Mouse (Mus musculus) neural tube, embryonic 13.5 days (tissue): ENCODE data around the gene Tnfsf10. TPM values are rescaled to one million over a fixed set of nuclear protein-coding genes. Genes with fewer than 3 reads are reported as not detected.

Source experiments
- ATAC-seq: fragments of 200-750 bp; cut with Nextera tagmentation; 2 replicates; pipeline ENCODE4 v1.8.0; 2017; ENCODE audit warnings: low read depth, mild to moderate bottlenecking, moderate TSS enrichment, moderate library complexity
- H3K27ac ChIP-seq: fragments of 300-500 bp; sonication (generic); replicated peaks from 2 replicates; pipeline ENCODE4 v1.5.1; 2015; ENCODE audit warnings: moderate library complexity, mild to moderate bottlenecking, inconsistent platforms
- H3K27me3 ChIP-seq: fragments of 300-500 bp; sonication (generic); 2 replicates; pipeline ENCODE4 v1.6.1; 2015; ENCODE audit warnings: mild to moderate bottlenecking, inconsistent platforms
- H3K36me3 ChIP-seq: fragments of 300-500 bp; sonication (generic); 2 replicates; pipeline ENCODE4 v1.6.1; 2015; ENCODE audit warnings: mild to moderate bottlenecking, inconsistent platforms
- H3K4me1 ChIP-seq: fragments of 300-500 bp; sonication (generic); replicated peaks from 2 replicates; pipeline ENCODE4 v1.6.1; 2015; ENCODE audit warnings: inconsistent platforms
- H3K4me2 ChIP-seq: fragments of 300-500 bp; sonication (generic); 2 replicates; pipeline ENCODE4 v1.6.1; 2015; ENCODE audit warnings: inconsistent platforms, mild to moderate bottlenecking, moderate library complexity
- H3K4me3 ChIP-seq: fragments of 300-500 bp; sonication (generic); 2 replicates; pipeline ENCODE4 v1.5.1; 2015; ENCODE audit warnings: mild to moderate bottlenecking, inconsistent platforms
- H3K9ac ChIP-seq: fragments of 300-500 bp; sonication (generic); 2 replicates; pipeline ENCODE4 v1.6.1; 2015; ENCODE audit warnings: moderate library complexity, mild to moderate bottlenecking, inconsistent platforms
- H3K9me3 ChIP-seq: fragments of 300-500 bp; sonication (generic); 2 replicates; pipeline ENCODE4 v1.6.1; 2016; ENCODE audit warnings: inconsistent platforms
- WGBS: fragments of 180-500 bp; shearing (Covaris S2); methylation state at CpG from one replicate; pipeline ENCODE4 v1.1.7; 2015; 5-methylcytosine and 5-hydroxymethylcytosine counted together
- polyA plus RNA-seq: library from polyadenylated mRNA; unstranded; fragments of >200 nt; fragmentation: Nextera tagmentation; extraction: Ambion mirVana; gene quantifications from 2 replicates; pipeline ENCODE4 v1.2.1, GENCODE M21; 2015

Gene Tnfsf10
- polyA plus RNA-seq, 1 experiment from 2014 or later, result not detected

DNA sequence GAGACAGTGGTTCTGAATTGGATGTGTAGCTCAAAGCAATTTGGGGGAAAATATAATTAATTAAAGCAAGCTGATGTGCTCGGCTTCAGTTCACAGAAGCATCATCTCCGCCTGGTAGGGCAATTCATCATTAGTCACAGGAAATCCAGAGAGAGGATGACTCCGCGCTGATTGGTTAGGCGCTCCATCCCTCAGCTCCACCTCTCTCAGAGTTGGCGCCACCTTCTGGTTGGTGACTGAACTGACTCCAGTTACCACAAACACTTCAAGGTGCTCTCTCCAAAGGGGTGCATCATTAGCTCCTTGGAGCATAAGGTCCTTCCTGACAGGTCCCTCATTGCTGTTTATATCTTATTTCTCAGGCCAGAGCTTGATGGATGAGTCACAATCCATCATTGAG, 28.7 kb downstream of the Tnfsf10 start:
- no peak for ATAC-seq
- H3K4me2 ChIP-seq, result no peak overlapping the region
- H3K27me3 ChIP-seq, result no peaks in the 10 kb centered on the region
- H3K36me3 ChIP-seq, result no peaks in the 10 kb centered on the region
- H3K4me3 ChIP-seq, result no peak overlapping the region
- WGBS, result 43% methylated on average over 6 of the region's 6 CpGs
- no peaks in the 10 kb centered on the region for H3K4me1 ChIP-seq
- H3K27ac ChIP-seq, result no peak overlapping the region
- H3K9ac ChIP-seq, result no peak overlapping the region
- no peaks in the 10 kb centered on the region for H3K9me3 ChIP-seq

DNA sequence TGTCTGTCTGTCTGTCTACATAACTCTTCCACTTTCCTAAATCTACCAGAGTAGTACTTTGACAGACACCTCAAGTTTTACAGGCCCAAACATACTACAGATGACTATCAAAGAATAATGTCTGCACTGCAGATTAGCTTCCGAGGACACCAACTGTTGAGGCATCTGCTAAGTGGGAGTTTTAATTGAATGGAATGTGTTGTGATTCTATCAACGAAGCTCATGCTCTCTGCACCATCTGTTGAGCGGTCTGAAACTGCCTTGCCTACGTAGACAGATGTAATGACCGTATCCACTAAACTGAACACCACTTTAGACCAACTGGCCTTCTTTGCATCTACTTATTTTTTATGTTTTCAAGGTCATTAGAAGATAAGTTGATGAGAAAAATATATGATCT, 31.6 kb downstream of the Tnfsf10 start:
- Histone ChIP-seq H3K27me3 (no peaks in the 10 kb centered on the region), H3K27ac (no peak overlapping the region), H3K9me3 (no peaks in the 10 kb centered on the region), H3K4me2 (no peak overlapping the region), H3K36me3 (no peaks in the 10 kb centered on the region), H3K4me3 (no peak overlapping the region), H3K9ac (no peak overlapping the region), H3K4me1 (peaks cover 11% of the 10 kb centered on the region; the same call in 1 of the 2 replicates)
- WGBS, result 60% methylated on average over 5 of the region's 5 CpGs
- no peak for ATAC-seq

DNA sequence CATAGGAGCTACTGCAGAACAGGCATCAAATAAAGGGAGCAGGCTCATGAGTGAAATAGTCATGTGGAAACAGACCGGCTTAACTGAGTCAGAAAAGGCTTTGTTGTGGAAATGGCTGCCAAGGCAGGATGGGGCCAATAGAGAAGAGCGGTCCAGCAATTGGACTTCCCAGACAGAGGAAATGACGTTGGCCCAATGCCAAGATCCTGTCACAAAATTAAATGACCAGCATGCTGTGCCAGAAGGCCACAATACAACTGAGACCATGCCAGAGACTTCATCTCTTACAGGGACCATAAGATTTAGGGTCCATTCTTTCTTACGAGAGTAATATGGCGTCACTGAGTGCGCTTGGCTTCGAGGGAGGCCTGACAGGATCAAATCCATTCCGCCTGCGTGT, 34.3 kb downstream of the Tnfsf10 start:
- H3K4me3 ChIP-seq, result no peak overlapping the region
- H3K4me2 ChIP-seq, result no peak overlapping the region
- no peak overlapping the region for H3K27ac ChIP-seq
- WGBS, result 32% methylated on average over 9 of the region's 9 CpGs
- H3K9me3 ChIP-seq, result no peaks in the 10 kb centered on the region
- H3K36me3 ChIP-seq, result no peaks in the 10 kb centered on the region
- peaks cover 11% of the 10 kb centered on the region; the same call in 1 of the 2 replicates for H3K4me1 ChIP-seq
- H3K27me3 ChIP-seq, result no peaks in the 10 kb centered on the region
- H3K9ac ChIP-seq, result no peak overlapping the region
- ATAC-seq, result peak; percentile 91

- Histone ChIP-seq H3K4me2 (no peak overlapping the region), H3K9me3 (no peaks in the 10 kb centered on the region), H3K9ac (no peak overlapping the region), H3K36me3 (no peaks in the 10 kb centered on the region), H3K4me1 (no peaks in the 10 kb centered on the region), H3K27me3 (no peaks in the 10 kb centered on the region), H3K4me3 (no peak overlapping the region), H3K27ac (no peak overlapping the region)
- ATAC-seq, result no peak
- WGBS, result 85% methylated on average over 2 of the region's 2 CpGs
Measured at GRCm38 (mm10) chr3:27359100-27359720, 42.4 kb downstream of the Tnfsf10 start.

DNA sequence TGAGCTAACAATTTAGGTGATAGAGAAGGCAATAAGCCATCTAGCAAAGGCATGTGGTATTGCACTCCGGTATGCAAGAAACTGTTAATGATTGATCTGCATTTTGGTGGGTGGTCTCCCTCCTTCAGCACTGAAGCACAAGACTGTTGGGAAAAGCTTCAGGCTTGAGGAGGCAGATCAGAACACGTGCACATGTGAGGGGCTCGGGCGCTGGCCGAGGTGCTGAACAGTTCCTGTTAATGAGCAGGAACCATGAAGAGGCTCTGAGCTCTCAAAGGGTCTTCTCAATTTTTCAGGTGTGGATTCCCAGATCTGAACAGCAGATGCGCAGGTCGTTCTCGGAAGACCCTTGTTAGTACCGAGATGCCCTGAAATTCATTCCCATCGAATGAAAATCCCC, 53.3 kb downstream of the Tnfsf10 start:
- no peak for ATAC-seq

DNA sequence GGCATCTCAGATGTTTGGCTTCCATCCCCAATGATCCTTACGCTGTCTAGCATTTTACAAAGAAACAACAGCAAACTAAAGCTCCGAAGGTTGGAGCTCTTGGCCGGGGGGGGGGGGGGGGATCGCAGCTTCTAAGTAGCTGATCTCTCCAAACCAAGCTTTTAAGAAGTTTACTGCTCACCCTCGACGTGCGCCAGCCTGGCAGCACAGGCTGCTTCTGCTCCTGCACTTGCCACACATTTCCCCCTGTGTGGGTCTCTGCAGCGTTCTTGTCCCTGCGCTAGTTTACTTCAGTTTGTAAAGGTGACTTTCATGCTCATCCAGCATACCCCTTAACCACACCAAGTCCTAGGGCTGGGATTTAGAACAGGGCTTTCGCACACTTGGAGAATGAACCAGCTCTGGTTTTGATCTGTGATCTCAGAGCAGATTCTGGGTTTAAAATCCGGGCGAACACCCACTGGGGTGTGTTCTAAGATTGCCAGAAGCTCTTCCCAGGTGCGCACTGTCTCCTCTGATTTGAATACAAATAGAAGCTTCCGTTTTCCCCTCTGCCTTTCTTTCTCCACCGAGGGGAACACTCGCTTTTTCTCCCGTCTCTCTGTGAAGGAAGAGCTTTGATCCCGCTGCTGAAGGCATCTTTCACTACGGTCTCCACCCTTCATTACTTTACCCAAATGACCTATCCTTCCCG, 53.9 kb downstream of the Tnfsf10 start:
- no peak for ATAC-seq
- Histone ChIP-seq H3K27me3 (peaks cover 66% of the 10 kb centered on the region), H3K4me2 (peak overlapping the region; percentile 85), H3K9me3 (no peaks in the 10 kb centered on the region), H3K9ac (peak overlapping the region; percentile 61), H3K4me1 (peaks cover 22% of the 10 kb centered on the region), H3K4me3 (peak overlapping the region; percentile 42), H3K36me3 (no peaks in the 10 kb centered on the region), H3K27ac (no peak overlapping the region)
- 2% methylated on average over 20 of the region's 20 CpGs for WGBS

More for the DNA sequence above, 53.3 kb downstream of the Tnfsf10 start:
- peaks cover 22% of the 10 kb centered on the region for H3K4me1 ChIP-seq
- no peaks in the 10 kb centered on the region for H3K36me3 ChIP-seq
- H3K4me3 ChIP-seq, result no peak overlapping the region
- peaks cover 63% of the 10 kb centered on the region for H3K27me3 ChIP-seq
- H3K9me3 ChIP-seq, result no peaks in the 10 kb centered on the region
- H3K4me2 ChIP-seq, result peak overlapping the region; percentile 3; the same call in 1 of the 2 replicates
- WGBS, result 6% methylated on average over 10 of the region's 10 CpGs
- no peak overlapping the region for H3K27ac ChIP-seq
- no peak overlapping the region for H3K9ac ChIP-seq

GRCm38 (mm10) chr3:27371276-27371621, 54.4 kb downstream of the Tnfsf10 start, which contains the start of gene Ghsr:
TSS of gene Ghsr (plus strand) at chr3:27371351.
- 2% methylated on average over 19 of the region's 19 CpGs for WGBS

GRCm38 (mm10) chr3:27371725-27372650, 55.2 kb downstream of the Tnfsf10 start:
- peak overlapping the region; percentile 42 for H3K4me3 ChIP-seq
- H3K27me3 ChIP-seq, result peaks cover 64% of the 10 kb centered on the region
- no peak overlapping the region for H3K27ac ChIP-seq
- H3K4me1 ChIP-seq, result peaks cover 22% of the 10 kb centered on the region
- H3K36me3 ChIP-seq, result no peaks in the 10 kb centered on the region
- H3K9ac ChIP-seq, result peak overlapping the region; percentile 61
- peak overlapping the region; percentile 85 for H3K4me2 ChIP-seq
- ATAC-seq, result peak; percentile 68
- no peaks in the 10 kb centered on the region for H3K9me3 ChIP-seq
- 2% methylated on average over 77 of the region's 77 CpGs for WGBS

More at GRCm38 (mm10) chr3:27371276-27371621, 54.4 kb downstream of the Tnfsf10 start, which contains the start of gene Ghsr:
- Histone ChIP-seq H3K4me2 (peak within 1 kb of the TSS; percentile 85), H3K9me3 (no peaks in the 10 kb centered on the region), H3K27me3 (peaks cover 66% of the 10 kb centered on the region), H3K4me1 (peaks cover 22% of the 10 kb centered on the region), H3K9ac (peak within 1 kb of the TSS; percentile 61), H3K4me3 (peak within 1 kb of the TSS; percentile 42), H3K27ac (no peak within 1 kb of the TSS), H3K36me3 (no peaks in the 10 kb centered on the region)
- peak; percentile 69 for ATAC-seq

DNA sequence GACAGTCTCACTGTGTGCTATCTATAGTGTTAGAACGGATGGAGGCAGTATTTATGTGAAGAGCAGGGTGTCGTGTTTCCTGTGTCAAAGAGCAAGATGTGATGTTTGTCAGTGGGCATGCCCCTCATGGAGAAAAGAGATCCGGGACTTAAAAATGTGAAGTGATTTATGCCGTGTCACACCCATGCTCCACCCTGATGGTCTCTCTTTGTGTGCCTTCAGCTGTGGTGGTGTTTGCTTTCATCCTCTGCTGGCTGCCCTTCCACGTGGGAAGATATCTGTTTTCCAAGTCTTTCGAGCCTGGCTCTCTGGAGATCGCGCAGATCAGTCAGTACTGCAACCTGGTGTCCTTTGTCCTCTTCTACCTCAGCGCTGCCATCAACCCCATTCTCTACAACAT, 57.6 kb downstream of the Tnfsf10 start:
- H3K27ac ChIP-seq, result no peak overlapping the region
- H3K4me1 ChIP-seq, result peaks cover 22% of the 10 kb centered on the region
- ATAC-seq, result no peak
- no peaks in the 10 kb centered on the region for H3K9me3 ChIP-seq
- no peak overlapping the region for H3K4me2 ChIP-seq
- H3K4me3 ChIP-seq, result no peak overlapping the region
- no peak overlapping the region for H3K9ac ChIP-seq
- H3K27me3 ChIP-seq, result peaks cover 59% of the 10 kb centered on the region
- 47% methylated on average over 9 of the region's 9 CpGs for WGBS
- no peaks in the 10 kb centered on the region for H3K36me3 ChIP-seq

GRCm38 (mm10) chr3:27377935-27378334, 61.1 kb downstream of the Tnfsf10 start:
- no peak overlapping the region for H3K9ac ChIP-seq
- ATAC-seq, result no peak
- no peak overlapping the region for H3K27ac ChIP-seq
- H3K36me3 ChIP-seq, result no peaks in the 10 kb centered on the region
- no peaks in the 10 kb centered on the region for H3K4me1 ChIP-seq
- no peak overlapping the region for H3K4me2 ChIP-seq
- no peaks in the 10 kb centered on the region for H3K9me3 ChIP-seq
- no peak overlapping the region for H3K4me3 ChIP-seq
- 85% methylated on average over 4 of the region's 4 CpGs for WGBS
- peaks cover 24% of the 10 kb centered on the region for H3K27me3 ChIP-seq

DNA sequence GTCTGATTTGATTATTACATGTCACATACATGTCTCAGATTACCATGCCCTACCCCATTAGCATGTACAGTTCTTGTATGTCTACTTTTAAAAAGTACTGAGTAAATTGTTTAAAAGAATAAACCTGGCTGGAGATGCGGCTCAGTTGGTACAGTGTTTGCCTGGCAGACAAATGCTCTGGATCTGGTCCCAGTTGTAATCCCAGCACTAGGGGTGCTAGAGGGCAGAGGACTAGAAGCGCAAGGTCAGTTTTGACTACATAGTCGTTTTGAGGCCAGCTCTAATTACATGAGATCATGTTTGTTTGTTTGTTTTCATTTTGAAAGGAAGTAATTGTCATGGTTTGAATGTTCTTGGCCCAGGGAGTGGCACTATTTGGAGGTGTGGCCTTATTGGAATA, 68.0 kb downstream of the Tnfsf10 start:
- Histone ChIP-seq H3K4me2 (no peak overlapping the region), H3K27me3 (no peaks in the 10 kb centered on the region), H3K4me3 (no peak overlapping the region), H3K9me3 (no peaks in the 10 kb centered on the region), H3K4me1 (no peaks in the 10 kb centered on the region), H3K36me3 (no peaks in the 10 kb centered on the region), H3K9ac (no peak overlapping the region), H3K27ac (no peak overlapping the region)
- WGBS, result 74% methylated on average over 3 of the region's 3 CpGs
- no peak for ATAC-seq

DNA sequence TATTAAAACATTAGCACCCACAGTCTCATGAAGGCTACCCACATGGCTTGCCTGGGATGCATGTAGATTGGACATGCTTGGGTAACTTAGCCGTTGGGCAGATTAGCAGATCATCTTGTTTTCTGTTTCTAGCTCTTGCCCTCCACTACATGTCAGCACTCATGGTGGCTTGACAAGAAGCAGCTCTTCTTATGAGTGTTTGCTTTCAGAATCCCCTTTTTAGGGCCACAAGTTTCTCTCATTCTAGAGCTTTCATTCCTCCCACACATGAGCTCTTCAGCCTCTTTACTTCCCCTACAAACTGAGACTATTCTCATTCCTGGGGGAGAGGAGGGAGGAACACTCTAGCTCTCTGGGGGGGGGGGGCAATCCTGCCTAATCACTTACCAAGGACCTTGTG, 73.1 kb downstream of the Tnfsf10 start:
- Histone ChIP-seq H3K27ac (no peak overlapping the region), H3K4me1 (no peaks in the 10 kb centered on the region), H3K36me3 (no peaks in the 10 kb centered on the region), H3K27me3 (no peaks in the 10 kb centered on the region), H3K4me3 (no peak overlapping the region), H3K4me2 (no peak overlapping the region), H3K9me3 (no peaks in the 10 kb centered on the region), H3K9ac (no peak overlapping the region)
- ATAC-seq, result no peak
- 81% methylated on average over 1 of the region's 1 CpGs for WGBS
